Mouse (Mus musculus) thymus, adult 2 months (tissue): Measurements from ENCODE around the gene Obscn. TPM values are rescaled to one million over a fixed set of nuclear protein-coding genes. Genes with fewer than 3 reads are reported as not detected.

Experiments
- DNase-seq: peaks from one replicate; pipeline ENCODE4 v3.0.0; 2021
- H3K27ac ChIP-seq: fragments of 200-500 bp; 2 replicates; pipeline ENCODE4 v1.5.1; 2012; ENCODE audit warnings: low read length, control low read depth; ENCODE audit not compliant: control insufficient read depth, insufficient read depth
- H3K27me3 ChIP-seq: fragments of 200-500 bp; 2 replicates; pipeline ENCODE4 v1.6.1; 2012; ENCODE audit warnings: mild to moderate bottlenecking, low read length, moderate library complexity, mixed read lengths; ENCODE audit not compliant: control insufficient read depth, insufficient read depth
- H3K36me3 ChIP-seq: fragments of 200-500 bp; 2 replicates; pipeline ENCODE4 v1.6.1; 2012; ENCODE audit warnings: mild to moderate bottlenecking, low read length, moderate library complexity; ENCODE audit not compliant: control insufficient read depth, insufficient read depth
- H3K4me1 ChIP-seq: fragments of 200-500 bp; replicated peaks from 2 replicates; pipeline ENCODE4 v1.6.1; 2012; ENCODE audit warnings: low read length; ENCODE audit not compliant: control insufficient read depth, insufficient read depth
- H3K4me3 ChIP-seq: fragments of 200-500 bp; 2 replicates; pipeline ENCODE4 v1.5.1; 2012; ENCODE audit warnings: mild to moderate bottlenecking, low read length, control low read depth, moderate library complexity; ENCODE audit not compliant: control insufficient read depth, insufficient read depth
- CTCF ChIP-seq: fragments of 200-500 bp; IDR thresholded peaks from 2 replicates; pipeline ENCODE4 v1.5.1; 2012; ENCODE audit warnings: mild to moderate bottlenecking, control low read depth, low read length, moderate library complexity, borderline replicate concordance; ENCODE audit not compliant: control insufficient read depth, poor library complexity, insufficient read depth; ENCODE audit errors: extremely low read depth
- POLR2A ChIP-seq: fragments of 200-500 bp; IDR thresholded peaks from 2 replicates; pipeline ENCODE4 v1.6.1; 2012; ENCODE audit warnings: mild to moderate bottlenecking, low read length, control low read depth, moderate library complexity; ENCODE audit not compliant: control insufficient read depth, poor library complexity, insufficient read depth; ENCODE audit errors: extremely low read depth
- WGBS: fragments of 180-500 bp; shearing (Covaris S2); methylation state at CpG from one replicate; pipeline ENCODE4 v1.1.7; 2018; 5-methylcytosine and 5-hydroxymethylcytosine counted together
- polyA plus RNA-seq: library from polyadenylated mRNA; depleted of rRNA; stranded (reverse); fragments of >200 nt; gene quantifications from 2 replicates; pipeline ENCODE4 v1.2.3, GENCODE M21; 2012

Obscn gene
- polyA plus RNA-seq, 1 experiment = 14.5 TPM

GRCm38 (mm10) chr11:59170549-59170948 is 34.3 kb upstream of the Obscn start:
- DNase-seq = no peak
- Histone ChIP-seq H3K36me3 (no peaks in the 10 kb centered on the region), H3K27me3 (no peaks in the 10 kb centered on the region; the same call in 1 of the 2 replicates), H3K27ac (no peak overlapping the region), H3K4me1 (no peaks in the 10 kb centered on the region), H3K4me3 (no peak overlapping the region)
- TF ChIP-seq CTCF (no peak), POLR2A (no peak)
- 86% methylated on average over 4 of the region's 4 CpGs for WGBS

DNA sequence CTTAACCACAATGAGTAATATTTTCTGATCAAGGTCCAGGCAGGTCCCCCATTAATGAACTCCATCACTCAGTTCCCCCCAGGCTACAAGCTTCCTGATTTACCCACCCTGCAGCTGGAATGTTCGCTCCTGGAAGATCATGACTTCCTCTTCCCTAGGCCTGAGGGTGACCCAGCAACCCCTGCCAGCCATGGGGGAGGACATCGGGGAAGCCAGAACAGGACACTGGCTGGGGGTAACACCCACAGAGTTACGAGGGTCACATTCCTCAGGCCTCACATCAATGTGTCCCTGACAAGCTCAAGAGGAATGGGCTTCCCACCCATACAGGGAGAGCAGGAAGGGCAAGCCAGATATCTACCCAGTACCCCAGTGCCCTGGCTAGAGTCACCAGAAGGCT is 33.6 kb upstream of the Obscn start:
- Histone ChIP-seq H3K27ac (no peak overlapping the region), H3K4me3 (no peak overlapping the region), H3K4me1 (no peaks in the 10 kb centered on the region), H3K36me3 (no peaks in the 10 kb centered on the region), H3K27me3 (no peaks in the 10 kb centered on the region; the same call in 1 of the 2 replicates)
- 92% methylated on average over 3 of the region's 3 CpGs for WGBS
- no peak for TF ChIP-seq CTCF
- TF ChIP-seq POLR2A = no peak
- no peak for DNase-seq

DNA sequence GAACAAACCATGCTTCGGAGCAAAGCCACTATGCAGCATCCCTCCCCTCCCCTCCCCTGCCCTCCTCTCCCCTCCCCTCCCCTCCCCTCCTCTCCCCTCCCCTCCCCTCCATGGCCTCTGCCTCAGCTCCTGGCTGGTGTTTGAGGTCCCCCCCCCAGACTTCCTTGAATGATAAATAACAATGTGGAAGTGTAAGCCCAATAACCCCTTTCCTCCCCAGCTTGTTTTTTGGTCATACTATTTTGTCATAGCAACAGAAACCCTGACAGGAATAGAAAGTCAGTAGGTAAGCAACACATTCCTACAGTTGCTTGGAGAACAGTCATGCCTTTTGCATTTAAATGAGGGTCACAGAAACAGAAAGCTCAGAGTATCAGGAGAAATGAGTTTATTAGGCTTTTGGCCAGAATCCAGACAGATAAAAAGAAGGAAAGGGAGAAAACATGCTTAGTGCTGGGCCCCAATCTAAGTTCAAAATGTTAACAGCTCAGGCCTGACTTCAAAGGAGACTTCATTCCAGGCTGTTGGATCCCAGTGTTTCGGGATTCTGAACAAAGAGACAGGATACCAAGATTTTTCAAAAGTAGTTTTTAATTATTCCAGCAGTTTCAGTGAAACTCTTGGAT is 29.5 kb upstream of the Obscn start:
- no peaks in the 10 kb centered on the region for H3K27me3 ChIP-seq
- no peak for DNase-seq
- WGBS = 85% methylated on average over 2 of the region's 2 CpGs
- no peaks in the 10 kb centered on the region for H3K36me3 ChIP-seq
- peaks cover 11% of the 10 kb centered on the region for H3K4me1 ChIP-seq
- no peak overlapping the region for H3K4me3 ChIP-seq
- H3K27ac ChIP-seq = no peak overlapping the region
- TF ChIP-seq POLR2A (no peak), CTCF (no peak)

GRCm38 (mm10) chr11:59164384-59164783 is 28.2 kb upstream of the Obscn start:
- H3K36me3 ChIP-seq = no peaks in the 10 kb centered on the region
- no peak overlapping the region for H3K4me3 ChIP-seq
- no peak overlapping the region for H3K27ac ChIP-seq
- H3K4me1 ChIP-seq = peaks cover 11% of the 10 kb centered on the region
- no peak for DNase-seq
- WGBS = 81% methylated on average over 9 of the region's 9 CpGs
- TF ChIP-seq POLR2A (no peak), CTCF (no peak)
- H3K27me3 ChIP-seq = no peaks in the 10 kb centered on the region

DNA sequence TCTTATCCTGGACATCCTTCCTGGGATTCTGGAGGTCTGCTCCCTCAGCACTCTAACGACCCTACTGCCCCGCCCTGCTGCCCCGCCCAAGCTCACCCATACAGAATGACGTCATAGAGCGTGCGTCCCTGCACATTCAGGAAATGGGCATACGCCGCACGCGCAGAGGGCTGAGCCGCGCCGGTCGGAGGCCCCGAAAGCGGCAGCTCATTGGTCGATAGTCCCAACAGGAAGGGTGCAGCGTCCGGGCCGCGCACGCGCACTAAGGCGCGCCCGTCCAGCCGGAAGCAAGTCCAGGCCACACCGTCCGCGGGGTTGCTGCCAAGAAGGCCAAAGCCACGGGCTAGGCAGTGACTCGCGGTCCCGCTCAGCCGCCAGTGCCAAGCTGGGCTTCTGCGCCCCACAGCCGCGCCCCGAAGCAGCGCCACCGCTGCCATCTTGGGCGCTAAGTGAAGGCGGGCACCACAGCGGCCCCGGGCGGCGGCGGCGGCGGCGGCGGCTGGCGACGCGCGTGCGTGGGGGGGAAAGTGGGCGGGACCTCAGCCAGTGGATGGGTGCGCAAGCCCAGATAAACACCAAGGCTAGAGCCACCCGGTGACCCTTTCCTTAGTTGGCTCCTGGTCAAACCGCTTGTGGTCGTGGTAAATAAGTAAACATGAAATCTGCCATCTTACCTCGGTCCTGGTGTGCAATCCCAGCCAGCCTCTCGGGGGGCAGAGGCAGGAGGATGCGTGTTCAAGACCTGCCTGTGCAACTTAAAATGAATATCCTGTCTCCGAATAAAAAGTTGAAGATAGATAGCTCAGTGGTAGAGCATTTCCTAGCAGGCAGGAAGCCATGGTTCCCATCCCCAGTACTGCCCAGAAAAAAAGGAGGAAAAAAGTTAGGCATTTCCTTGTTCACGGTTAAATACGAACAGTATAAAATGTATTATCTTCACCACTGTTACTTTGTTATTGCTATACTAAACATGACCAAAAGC is 27.3 kb upstream of the Obscn start, which contains the start of gene Iba57:
Gene Iba57, minus strand, starts transcription at position 485 of the 982 bp plus-strand sequence.
- peak; percentile 95 for DNase-seq
- H3K4me3 ChIP-seq = peak within 1 kb of the TSS; percentile 59
- TF ChIP-seq CTCF = no peak; the same call in none of the 2 replicates
- peak; percentile 83 for TF ChIP-seq POLR2A
- H3K27me3 ChIP-seq = no peaks in the 10 kb centered on the region
- peak within 1 kb of the TSS; percentile 54 for H3K27ac ChIP-seq
- peaks cover 11% of the 10 kb centered on the region for H3K4me1 ChIP-seq
- WGBS = 3% methylated on average over 68 of the region's 68 CpGs
- H3K36me3 ChIP-seq = no peaks in the 10 kb centered on the region

DNA sequence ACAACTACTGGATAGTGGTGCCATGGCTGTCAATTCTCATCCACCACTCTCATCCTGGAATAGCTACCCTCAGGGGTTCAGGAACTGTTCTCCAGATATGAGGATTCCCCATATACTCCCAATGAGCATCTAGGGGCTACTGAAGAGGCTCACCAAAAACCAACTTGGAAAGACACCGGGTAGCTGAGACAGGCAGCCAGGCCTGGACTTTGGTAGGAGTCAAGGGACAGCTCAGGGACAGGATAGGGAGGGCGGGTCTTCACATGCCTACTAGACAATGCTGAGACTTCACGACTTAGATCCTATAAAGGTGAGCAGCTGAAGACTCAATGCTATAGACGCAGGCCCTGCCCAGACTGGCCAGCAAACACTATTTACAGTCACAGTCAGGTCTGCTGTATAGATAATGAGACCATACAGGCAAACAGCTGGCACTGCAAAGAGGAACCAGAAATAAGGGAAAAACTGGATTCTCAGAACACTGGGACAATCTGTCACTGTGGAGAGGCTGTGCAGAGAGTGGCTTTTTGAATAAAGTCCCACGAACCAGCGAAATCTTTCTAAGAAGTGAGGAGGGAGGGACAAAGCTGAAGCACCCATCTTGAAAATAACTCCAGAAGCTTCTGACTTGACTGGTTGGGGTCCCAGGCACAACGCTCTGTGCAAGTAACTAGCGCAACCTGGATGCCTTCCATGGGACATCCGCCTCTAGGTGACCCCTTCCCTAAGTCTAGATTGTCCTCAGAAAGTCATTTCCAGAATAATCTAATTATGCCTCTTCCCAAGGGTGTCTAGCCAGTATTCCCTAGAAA is 26.4 kb upstream of the Obscn start:
- DNase-seq = no peak
- peaks cover 4% of the 10 kb centered on the region; the same call in 1 of the 2 replicates for H3K36me3 ChIP-seq
- WGBS = 52% methylated on average over 9 of the region's 9 CpGs

More for the DNA sequence above, 26.4 kb upstream of the Obscn start:
- Histone ChIP-seq H3K27ac (no peak overlapping the region), H3K4me3 (peak overlapping the region; percentile 19; the same call in 1 of the 2 replicates), H3K4me1 (peaks cover 11% of the 10 kb centered on the region), H3K27me3 (no peaks in the 10 kb centered on the region)
- TF ChIP-seq POLR2A (no peak), CTCF (no peak)
